ENCODE assay signal across 11 mouse cellular contexts in genomic region chr11:88576233-88576998, GRCm38 (mm10).
DNase-seq lines count a peak whose midpoint lies in the region; ATAC-seq and TF ChIP-seq lines count a peak whose summit lies in the region.
"Had no signal": no experiment of that assay in that cellular context is flagged by ENCODE, and none has a peak within 500 bp of the region (broad histone marks: within the 10 kb centered on the region; RNA-seq: fewer than 3 reads in every experiment).

No protein-coding gene starts in this region.

- H3K9ac ChIP-seq in kidney, postnatal 0 days (ENCODE audit: low read depth, low read length): no peak overlapping the region
- no peak overlapping the region for H3K9ac ChIP-seq in kidney, embryonic 14.5 days (ENCODE audit: low read depth, low read length)
- H3K9ac ChIP-seq in ES-Bruce4 (ENCODE audit: low read depth, poor library complexity, severe bottlenecking): no peak overlapping the region
- 0 out of 2 replicates have a peak overlapping the region, but pooled peaks have one; percentile 2 for H3K9ac ChIP-seq in forebrain, embryonic 12.5 days
- H3K9ac ChIP-seq in midbrain, embryonic 15.5 days: no peak overlapping the region
- H3K9ac ChIP-seq in intestine, postnatal 0 days (ENCODE audit: low read depth, low read length): no peak overlapping the region

- peaks cover 26% of the 10 kb centered on the region for H3K4me1 ChIP-seq in kidney, postnatal 0 days (replicated peaks; ENCODE audit: insufficient read depth, low read length)
- peaks cover 38% of the 10 kb centered on the region for H3K4me1 ChIP-seq in kidney, embryonic 14.5 days (ENCODE audit: control insufficient read depth, insufficient read depth, low read length)
- H3K4me1 ChIP-seq in ES-Bruce4 (ENCODE audit: control insufficient read depth, insufficient read depth, low read length): peaks cover 18% of the 10 kb centered on the region
- peaks cover 84% of the 10 kb centered on the region for H3K4me1 ChIP-seq in forebrain, embryonic 12.5 days
- peaks cover 77% of the 10 kb centered on the region for H3K4me1 ChIP-seq in midbrain, embryonic 15.5 days
- no peaks in the 10 kb centered on the region for H3K4me1 ChIP-seq in intestine, postnatal 0 days (replicated peaks; ENCODE audit: control insufficient read depth, insufficient read depth, low read length)

- no peak for TF ChIP-seq POLR2A in ES-Bruce4 (IDR thresholded peaks at IDR 0.05; ENCODE audit: insufficient read depth, low read length)

- no peaks in the 10 kb centered on the region for H3K27me3 ChIP-seq in kidney, postnatal 0 days (ENCODE audit: insufficient read depth, low read length)
- no peaks in the 10 kb centered on the region for H3K27me3 ChIP-seq in kidney, embryonic 14.5 days (ENCODE audit: control insufficient read depth, insufficient read depth, low read length)
- no peaks in the 10 kb centered on the region for H3K27me3 ChIP-seq in ES-Bruce4 (ENCODE audit: control insufficient read depth, insufficient read depth, low read length, poor library complexity, severe bottlenecking)
- H3K27me3 ChIP-seq in forebrain, embryonic 12.5 days: no peaks in the 10 kb centered on the region
- no peaks in the 10 kb centered on the region for H3K27me3 ChIP-seq in midbrain, embryonic 15.5 days (replicated peaks)
- H3K27me3 ChIP-seq in intestine, postnatal 0 days (replicated peaks; ENCODE audit: control insufficient read depth, insufficient read depth, low read length): no peaks in the 10 kb centered on the region
- H3K27me3 ChIP-seq: Patski had no signal

- TF ChIP-seq EP300 in ES-Bruce4 (IDR thresholded peaks at IDR 0.05; ENCODE audit: insufficient read depth, low read depth, low read length): no peak

- no peak for DNase-seq in kidney, postnatal 0 days (ENCODE audit: low spot score)
- DNase-seq in layer of hippocampus, adult 9-10 months (ENCODE audit: low spot score): no peak
- DNase-seq in adrenal gland, postnatal 25 days: no peak
- DNase-seq: cerebellum, adult 2 months had no signal

- no peak overlapping the region for H3K4me3 ChIP-seq in kidney, postnatal 0 days (replicated peaks; ENCODE audit: low read depth, low read length)
- H3K4me3 ChIP-seq in kidney, embryonic 14.5 days (ENCODE audit: low read length): no peak overlapping the region
- H3K4me3 ChIP-seq in ES-Bruce4 (ENCODE audit: low read depth, low read length): no peak overlapping the region
- no peak overlapping the region for H3K4me3 ChIP-seq in forebrain, embryonic 12.5 days (replicated peaks)
- H3K4me3 ChIP-seq in midbrain, embryonic 15.5 days: no peak overlapping the region
- no peak overlapping the region for H3K4me3 ChIP-seq in intestine, postnatal 0 days (ENCODE audit: low read depth, low read length)
- H3K4me3 ChIP-seq: left cerebral cortex, adult 2 months had no signal

- TF ChIP-seq CTCF in kidney, postnatal 0 days (IDR thresholded peaks at IDR 0.05; ENCODE audit: low read depth): no peak
- no peak for TF ChIP-seq CTCF in ES-Bruce4 (IDR thresholded peaks at IDR 0.05; ENCODE audit: low read depth, low read length)
- no peak for TF ChIP-seq CTCF in intestine, postnatal 0 days (IDR thresholded peaks at IDR 0.05; ENCODE audit: low read depth)

- no peaks in the 10 kb centered on the region for H3K36me3 ChIP-seq in kidney, postnatal 0 days (ENCODE audit: insufficient read depth, low read length)
- H3K36me3 ChIP-seq in kidney, embryonic 14.5 days (ENCODE audit: control insufficient read depth, insufficient read depth, low read length): no peaks in the 10 kb centered on the region
- H3K36me3 ChIP-seq in ES-Bruce4 (ENCODE audit: control insufficient read depth, insufficient read depth, low read length, poor library complexity, severe bottlenecking): 0 out of 2 replicates have a peak, but pooled peaks cover 4% of the 10 kb centered on the region
- no peaks in the 10 kb centered on the region for H3K36me3 ChIP-seq in forebrain, embryonic 12.5 days (replicated peaks)
- no peaks in the 10 kb centered on the region for H3K36me3 ChIP-seq in midbrain, embryonic 15.5 days (replicated peaks)
- H3K36me3 ChIP-seq in intestine, postnatal 0 days (ENCODE audit: control insufficient read depth, insufficient read depth): no peaks in the 10 kb centered on the region

- ATAC-seq in kidney, postnatal 0 days (replicated peaks; ENCODE audit: low FRiP score, low read depth): no peak
- no peak for ATAC-seq in kidney, embryonic 14.5 days (ENCODE audit: low FRiP score, low TSS enrichment)
- no peak for ATAC-seq in forebrain, embryonic 12.5 days (ENCODE audit: low FRiP score)
- no peak for ATAC-seq in midbrain, embryonic 15.5 days (replicated peaks)
- ATAC-seq in intestine, postnatal 0 days: no peak
- ATAC-seq: Patski had no signal

- no peaks in the 10 kb centered on the region for H3K9me3 ChIP-seq in kidney, postnatal 0 days (replicated peaks; ENCODE audit: low read length)
- H3K9me3 ChIP-seq in kidney, embryonic 14.5 days (ENCODE audit: control insufficient read depth, low read length): no peaks in the 10 kb centered on the region
- H3K9me3 ChIP-seq in ES-Bruce4 (replicated peaks; ENCODE audit: control insufficient read depth, insufficient read depth, low read length, poor library complexity, severe bottlenecking): no peaks in the 10 kb centered on the region
- no peaks in the 10 kb centered on the region for H3K9me3 ChIP-seq in forebrain, embryonic 12.5 days
- no peaks in the 10 kb centered on the region for H3K9me3 ChIP-seq in midbrain, embryonic 15.5 days
- no peaks in the 10 kb centered on the region for H3K9me3 ChIP-seq in intestine, postnatal 0 days (ENCODE audit: control insufficient read depth)

- H3K4me2 ChIP-seq in kidney, postnatal 0 days (ENCODE audit: low read length): no peak overlapping the region
- H3K4me2 ChIP-seq in kidney, embryonic 14.5 days (replicated peaks; ENCODE audit: low read depth, low read length): no peak overlapping the region
- H3K4me2 ChIP-seq in forebrain, embryonic 12.5 days: no peak overlapping the region
- no peak overlapping the region for H3K4me2 ChIP-seq in midbrain, embryonic 15.5 days
- no peak overlapping the region for H3K4me2 ChIP-seq in intestine, postnatal 0 days (replicated peaks; ENCODE audit: low read depth)

- 58% methylated on average over 7 of the region's 7 CpGs for WGBS in kidney, postnatal 0 days
- 71% methylated on average over 7 of the region's 7 CpGs for WGBS in kidney, embryonic 14.5 days
- WGBS in forebrain, embryonic 12.5 days: 69% methylated on average over 7 of the region's 7 CpGs
- WGBS in midbrain, embryonic 15.5 days: 61% methylated on average over 7 of the region's 7 CpGs
- WGBS in intestine, postnatal 0 days: 79% methylated on average over 7 of the region's 7 CpGs

- 0 out of 2 replicates have a peak overlapping the region, but pooled peaks have one; percentile 25 for H3K27ac ChIP-seq in kidney, postnatal 0 days
- H3K27ac ChIP-seq in kidney, embryonic 14.5 days (ENCODE audit: low read depth, low read length): no peak overlapping the region; the same call in 1 of the 2 replicates
- peak overlapping the region; percentile 42 for H3K27ac ChIP-seq in ES-Bruce4 (ENCODE audit: insufficient read depth, low read length)
- peak overlapping the region; percentile 43 for H3K27ac ChIP-seq in forebrain, embryonic 12.5 days
- peak overlapping the region; percentile 53; the same call in 1 of the 2 replicates for H3K27ac ChIP-seq in midbrain, embryonic 15.5 days
- no peak overlapping the region for H3K27ac ChIP-seq in intestine, postnatal 0 days (ENCODE audit: low read depth, low read length)
- H3K27ac ChIP-seq: left cerebral cortex, adult 2 months had no signal

Comparison
In these comparisons a context has a peak if more than half of its experiments do, and no peak if none do; other contexts are left out.
1. H3K27ac ChIP-seq: peak in kidney, postnatal 0 days (single experiment), ES-Bruce4 (single experiment), forebrain, embryonic 12.5 days (single experiment) and midbrain, embryonic 15.5 days (single experiment); none in kidney, embryonic 14.5 days (single experiment) and intestine, postnatal 0 days (single experiment).